Comparison of ENCODE assay signal across 8 mouse cellular contexts in the genomic region with DNA sequence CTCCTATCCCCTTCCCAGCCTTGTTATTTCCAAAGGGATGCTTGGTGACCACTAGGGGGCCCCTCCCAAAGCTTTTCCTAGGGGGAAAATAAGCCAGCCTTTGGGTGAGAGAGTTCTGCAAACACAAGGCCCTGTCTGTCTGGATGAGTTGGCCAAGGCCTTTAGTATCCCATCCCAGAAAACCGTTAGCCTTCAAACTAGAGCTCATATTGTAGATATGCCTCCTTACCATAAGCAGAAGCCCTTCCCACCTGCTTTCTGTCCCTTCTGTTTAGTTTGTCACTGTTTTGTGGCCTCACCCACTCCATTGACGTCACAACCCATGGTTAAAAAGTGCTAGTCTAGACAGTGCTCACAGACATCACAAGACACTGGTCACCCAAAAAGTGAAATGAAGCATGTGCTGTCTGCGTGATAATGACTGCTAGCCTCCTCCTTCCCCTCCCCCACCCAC. TPM values are rescaled to one million over a fixed set of nuclear protein-coding genes. Genes with fewer than 3 reads are reported as not detected.
DNase-seq lines count a peak whose midpoint lies in the region; ATAC-seq and TF ChIP-seq lines count a peak whose summit lies in the region.

No protein-coding gene starts in this region.

- H3K36me3 ChIP-seq in intestine, postnatal 0 days (ENCODE audit: control insufficient read depth, insufficient read depth): peaks cover 21% of the 10 kb centered on the region
- H3K36me3 ChIP-seq in liver, embryonic 14.5 days (replicated peaks; ENCODE audit: control insufficient read depth, insufficient read depth, low read depth): no peaks in the 10 kb centered on the region

- no peak for TF ChIP-seq EP300 in liver, embryonic 14.5 days (IDR thresholded peaks at IDR 0.05; ENCODE audit: low read depth)

- 0 out of 2 replicates have a peak, but pooled peaks cover 5% of the 10 kb centered on the region for H3K4me1 ChIP-seq in intestine, postnatal 0 days (replicated peaks; ENCODE audit: control insufficient read depth, insufficient read depth, low read length)
- H3K4me1 ChIP-seq in liver, embryonic 14.5 days (replicated peaks; ENCODE audit: control insufficient read depth in 2 of 2, insufficient read depth in 2 of 2, low read length in 1 of 2): peaks cover 0 to 5% of the 10 kb centered on the region in 2 experiments; a peak in 1 of 4 replicates

- no peaks in the 10 kb centered on the region for H3K27me3 ChIP-seq in intestine, postnatal 0 days (replicated peaks; ENCODE audit: control insufficient read depth, insufficient read depth, low read length)
- no peaks in the 10 kb centered on the region for H3K27me3 ChIP-seq in liver, embryonic 14.5 days (ENCODE audit: control insufficient read depth, insufficient read depth, low read length)

- 49% methylated on average over 3 of the region's 3 CpGs for WGBS in intestine, postnatal 0 days
- WGBS in liver, embryonic 14.5 days (ENCODE audit: insufficient replicate concordance): 44% methylated on average over 3 of the region's 3 CpGs

- TF ChIP-seq CTCF in gastrocnemius, adult 2 months (IDR thresholded peaks at IDR 0.05): peak; percentile 74
- TF ChIP-seq CTCF in intestine, postnatal 0 days (IDR thresholded peaks at IDR 0.05; ENCODE audit: low read depth): peak; percentile 75
- TF ChIP-seq CTCF in liver, embryonic 14.5 days (IDR thresholded peaks at IDR 0.05; ENCODE audit: low read depth): peak; percentile 44

- DNase-seq in gastrocnemius, adult 2 months: peak; percentile 65
- DNase-seq in gastrocnemius, postnatal 36 days: no peak
- peak; percentile 59 for DNase-seq in 3T3-L1 (ENCODE audit: low read depth, low spot score)
- peak; percentile 75 for DNase-seq in adrenal gland, postnatal 10 days
- peak in 1 of 3 experiments; percentile 10 for DNase-seq in liver, embryonic 14.5 days (ENCODE audit: low read depth in 3 of 3, low spot score in 3 of 3)
- DNase-seq in spleen, adult 18-20 months: no peak

- H3K27ac ChIP-seq in gastrocnemius, adult 2 months: peak overlapping the region; percentile 0; the same call in 1 of the 2 replicates
- H3K27ac ChIP-seq in intestine, postnatal 0 days (ENCODE audit: low read depth, low read length): peak overlapping the region; percentile 54
- no peak overlapping the region for H3K27ac ChIP-seq in liver, embryonic 14.5 days

- H3K9ac ChIP-seq in intestine, postnatal 0 days (ENCODE audit: low read depth, low read length): no peak overlapping the region
- no peak overlapping the region for H3K9ac ChIP-seq in liver, embryonic 14.5 days (replicated peaks)

- H3K4me3 ChIP-seq in gastrocnemius, adult 2 months: no peak overlapping the region
- H3K4me3 ChIP-seq in intestine, postnatal 0 days (ENCODE audit: low read depth, low read length): no peak overlapping the region
- H3K4me3 ChIP-seq in liver, embryonic 14.5 days (ENCODE audit: insufficient read depth in 1 of 2, low read depth in 2 of 2, low read length in 2 of 2): no peak overlapping the region

- no peaks in the 10 kb centered on the region for H3K9me3 ChIP-seq in intestine, postnatal 0 days (ENCODE audit: control insufficient read depth)
- no peaks in the 10 kb centered on the region for H3K9me3 ChIP-seq in liver, embryonic 14.5 days (ENCODE audit: control insufficient read depth, low read length)

- H3K4me2 ChIP-seq in intestine, postnatal 0 days (replicated peaks; ENCODE audit: low read depth): peak overlapping the region; percentile 60
- no peak overlapping the region for H3K4me2 ChIP-seq in liver, embryonic 14.5 days (ENCODE audit: low read depth)

- no peak for ATAC-seq in intestine, postnatal 0 days
- peak; percentile 34; the same call in 1 of the 2 replicates for ATAC-seq in liver, embryonic 14.5 days (ENCODE audit: insufficient read depth)
- ATAC-seq in monocyte, adult 5-6 weeks (replicated peaks; ENCODE audit: insufficient number of reproducible peaks, low FRiP score, low TSS enrichment, poor library complexity, severe bottlenecking): no peak

- intact Hi-C loops in gastrocnemius, adult 2 months (cut with DNase I): loop anchor here (1.0 to 5.0 kb wide), 3 partner anchors 91 to 235 kb away; no protein-coding TSS in a partner anchor
- intact Hi-C loops in gastrocnemius, postnatal 36 days (cut with DNase I): loop anchor here (2.0 to 10.0 kb wide), 3 partner anchors 92 to 352 kb away; partner anchors contain the start of gene Cebpa

RNA-seq across cellular contexts. Expression of gene Cebpg, which starts 29.5 kb away (rescaled TPM):
- total RNA-seq in gastrocnemius, adult 2 months (2021): 10 to 100 TPM; 41.0 to 46.0 TPM
- total RNA-seq in gastrocnemius, postnatal 36 days (2021): 10 to 100 TPM; 36.9 to 38.0 TPM
- total RNA-seq in adrenal gland, postnatal 10 days (2021): 10 to 100 TPM; 41.6 to 51.3 TPM
- 52.4 and 58.4 TPM in 2 replicates for polyA plus RNA-seq in intestine, postnatal 0 days (2015; fragmentation: Nextera tagmentation; extraction: Ambion mirVana)
- polyA plus RNA-seq in liver, embryonic 14.5 days (2012; rRNA removed): 4.7 and 9.2 TPM in 2 replicates
- 14.5 and 14.7 TPM in 2 replicates for polyA plus RNA-seq in liver, embryonic 14.5 days (2014; fragmentation: Nextera tagmentation; extraction: Ambion mirVana)
- total RNA-seq in monocyte, adult 5-6 weeks (2017): 50.2 to 83.4 TPM (median 69.0 TPM) in 3 replicates

Comparison
In these comparisons a context has a peak if more than half of its experiments do, and no peak if none do; other contexts are left out.
1. DNase-seq: peak in gastrocnemius, adult 2 months (single experiment), 3T3-L1 (single experiment) and adrenal gland, postnatal 10 days (single experiment); none in gastrocnemius, postnatal 36 days (0 of 2) and spleen, adult 18-20 months (0 of 2).
2. Peak in every context shown above with its lines, with median percentiles within 50 percentile points of each other: CTCF ChIP-seq.